Mouse (Mus musculus): ENCODE data around the gene Xlr4c.
"Not testable (repeated sequence)": the region's sequence is repeated elsewhere in the genome, so short reads cannot be mapped to it uniquely, and the experiment has no call there.

Xlr4c gene

DNA sequence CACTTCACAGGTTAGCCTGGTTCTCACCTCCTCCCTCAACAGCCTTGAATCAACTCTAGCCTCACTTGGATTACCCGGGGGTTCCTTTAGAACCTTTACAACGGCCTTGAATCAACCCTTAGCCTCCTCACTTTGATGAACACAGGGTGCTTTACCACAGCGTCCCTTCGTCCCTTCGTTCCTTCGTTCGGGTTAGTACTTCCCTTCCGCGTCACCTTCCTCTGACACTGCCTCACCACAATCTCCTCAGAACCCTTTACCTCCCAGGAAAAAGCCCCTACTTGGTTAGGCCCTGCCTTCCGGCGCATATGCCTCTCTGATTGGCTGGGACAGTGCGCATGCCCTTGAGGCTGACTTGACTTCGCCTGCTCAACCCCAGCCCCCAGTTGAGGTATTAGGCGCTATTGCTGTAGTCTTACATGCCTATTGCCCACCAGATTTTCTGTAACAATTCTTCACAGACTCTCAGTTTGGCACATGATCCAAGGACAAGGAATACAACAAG lies at the start of gene Xlr4c:
TSS of gene Xlr4c (minus strand) at position 310 of the 505 bp plus-strand sequence.
- not testable (repeated sequence) for DNase-seq

DNA sequence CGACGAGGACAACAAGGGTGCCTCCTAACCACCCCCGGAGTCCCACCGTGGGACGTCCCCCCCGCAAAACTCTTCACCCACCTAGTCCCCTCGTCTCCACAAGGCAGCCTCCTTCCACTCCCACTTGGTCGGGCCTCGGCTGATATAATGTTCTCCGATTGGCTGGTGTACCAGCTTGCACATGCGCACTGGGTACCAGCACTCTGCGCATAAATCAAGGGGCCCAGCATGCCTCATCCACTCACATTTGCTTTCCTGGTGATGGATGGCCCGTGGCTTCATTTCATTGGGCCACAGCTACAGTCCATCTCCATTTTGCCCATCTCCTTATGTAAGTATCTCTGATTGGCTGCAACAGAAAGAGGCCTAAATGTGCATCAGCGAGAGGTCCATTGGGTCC lies 22.3 kb upstream of the Xlr4c start, which contains the start of gene Xlr3c:
TSS of gene Xlr3c (minus strand) at position 121 of the 400 bp plus-strand sequence.
- DNase-seq = not testable (repeated sequence)

DNA sequence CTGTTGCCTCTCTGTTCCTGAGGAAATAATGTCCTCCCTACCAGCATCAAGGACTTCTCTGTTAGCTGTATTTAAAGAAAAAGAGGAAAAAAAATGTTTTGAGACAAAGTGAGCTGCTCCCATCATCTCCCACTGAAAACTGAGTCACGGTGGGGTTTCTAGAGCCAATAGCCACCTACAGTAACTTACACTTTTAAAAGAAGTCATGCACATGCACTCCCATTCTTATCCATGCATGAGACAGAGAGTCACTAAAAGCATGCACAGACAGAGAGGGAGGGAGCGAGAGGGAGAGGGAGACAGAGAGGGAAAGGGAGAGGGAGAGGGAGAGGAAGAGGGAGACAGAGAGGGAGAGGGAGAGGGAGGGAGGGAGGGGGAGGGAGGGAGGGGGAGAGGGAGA lies 19.5 kb upstream of the Xlr4c start:
- not testable (repeated sequence) for DNase-seq

DNA sequence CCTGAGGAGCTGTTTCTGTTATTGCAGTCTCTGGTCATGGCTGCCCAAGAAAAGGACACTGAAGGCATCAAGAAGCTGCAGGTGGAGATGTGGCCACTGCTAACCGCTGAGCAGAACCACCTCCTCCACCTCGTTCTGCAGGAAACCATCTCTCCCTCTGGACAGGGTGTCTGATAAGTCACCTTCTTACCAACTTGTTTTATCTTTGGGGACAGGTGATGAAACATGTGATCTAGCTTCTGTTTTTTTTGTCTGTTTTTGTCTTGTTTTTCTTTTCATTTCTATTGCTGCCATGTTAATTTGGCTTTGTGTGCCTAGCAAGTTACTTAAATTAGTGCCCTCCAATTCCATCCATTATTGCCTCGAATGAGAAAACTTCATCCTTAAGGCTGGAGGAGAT lies 13.6 kb downstream of the Xlr4c start:
- DNase-seq = no peak

DNA sequence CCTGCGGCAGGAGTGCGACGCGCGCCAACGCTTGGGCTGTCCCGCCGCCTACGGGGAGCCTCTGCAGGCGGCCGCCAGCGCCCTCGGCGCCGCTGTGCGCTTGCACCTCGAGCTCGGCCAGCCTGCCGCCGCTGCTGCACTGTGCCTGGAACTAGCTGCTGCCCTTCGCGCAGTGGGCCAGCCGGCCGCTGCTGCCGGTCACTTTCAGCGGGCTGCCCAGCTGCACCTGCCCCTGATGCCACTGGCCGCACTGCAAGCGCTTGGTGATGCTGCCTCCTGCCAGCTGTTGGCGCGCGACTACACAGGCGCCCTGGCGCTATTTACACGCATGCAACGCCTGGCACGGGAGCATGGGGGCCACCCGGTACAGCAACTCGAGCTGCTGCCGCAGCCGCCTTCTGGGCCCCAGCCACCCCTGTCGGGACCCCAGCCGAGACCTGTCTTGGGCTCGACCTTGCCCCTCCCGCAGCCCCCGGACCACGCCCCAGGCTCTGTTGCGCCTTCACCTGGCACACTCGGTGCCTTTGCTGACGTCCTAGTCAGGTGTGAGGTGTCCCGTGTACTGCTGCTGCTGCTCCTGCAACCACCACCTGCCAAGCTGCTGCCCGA lies 14.2 kb downstream of the Xlr4c start:
- DNase-seq = peak; percentile 67

DNA sequence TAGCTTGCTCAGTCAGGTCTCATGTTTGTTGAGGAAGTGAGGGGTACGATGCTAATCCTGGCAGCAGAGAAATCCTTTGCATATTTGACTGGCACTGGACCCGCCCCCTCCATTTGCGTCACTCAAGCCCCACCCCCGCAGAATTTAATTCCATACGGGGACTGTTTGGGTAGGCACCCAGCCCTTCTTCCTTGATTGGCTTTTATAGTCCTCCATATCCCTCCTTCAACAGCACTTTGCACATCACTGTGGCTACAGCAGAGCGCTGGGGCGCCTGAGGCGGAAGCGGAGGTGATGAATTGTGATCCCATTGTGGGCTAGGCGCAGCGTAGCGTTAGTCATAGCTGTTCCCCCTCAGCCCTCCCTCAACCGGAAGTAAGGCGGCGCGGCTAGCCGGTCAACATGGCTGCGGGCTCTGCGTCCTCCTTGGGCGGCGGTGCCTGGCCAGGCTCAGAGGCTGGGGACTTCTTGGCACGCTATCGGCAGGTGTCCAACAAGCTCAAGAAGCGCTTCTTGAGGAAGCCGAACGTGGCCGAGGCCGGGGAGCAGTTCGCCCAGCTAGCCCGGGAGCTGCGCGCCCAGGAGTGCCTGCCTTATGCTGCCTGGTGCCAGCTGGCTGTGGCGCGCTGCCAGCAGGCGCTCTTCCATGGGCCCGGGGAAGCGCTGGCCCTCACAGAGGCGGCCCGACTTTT lies 14.9 kb downstream of the Xlr4c start, which contains the start of gene F8a:
TSS of gene F8a (plus strand) at position 378 of the 692 bp plus-strand sequence.
- DNase-seq = peak; percentile 81

DNA sequence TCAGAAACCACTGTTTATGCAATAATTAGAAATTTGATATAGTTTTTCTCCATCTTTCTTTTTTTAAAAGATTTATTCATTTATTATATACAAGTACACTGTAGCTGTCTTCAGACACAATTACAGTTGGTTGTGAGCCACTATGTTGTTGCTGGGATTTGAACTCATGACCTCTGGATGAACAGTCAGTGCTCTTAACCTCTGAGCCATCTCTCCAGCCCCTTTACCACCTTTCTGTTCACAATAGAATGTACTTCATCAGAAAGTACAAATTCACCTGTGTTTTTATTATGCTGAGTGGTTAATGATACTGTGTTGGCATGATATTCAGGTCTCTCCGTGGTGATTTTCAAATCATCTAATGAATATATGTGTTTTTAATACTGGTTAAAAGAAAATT lies 17.6 kb downstream of the Xlr4c start:
- DNase-seq = no peak

DNA sequence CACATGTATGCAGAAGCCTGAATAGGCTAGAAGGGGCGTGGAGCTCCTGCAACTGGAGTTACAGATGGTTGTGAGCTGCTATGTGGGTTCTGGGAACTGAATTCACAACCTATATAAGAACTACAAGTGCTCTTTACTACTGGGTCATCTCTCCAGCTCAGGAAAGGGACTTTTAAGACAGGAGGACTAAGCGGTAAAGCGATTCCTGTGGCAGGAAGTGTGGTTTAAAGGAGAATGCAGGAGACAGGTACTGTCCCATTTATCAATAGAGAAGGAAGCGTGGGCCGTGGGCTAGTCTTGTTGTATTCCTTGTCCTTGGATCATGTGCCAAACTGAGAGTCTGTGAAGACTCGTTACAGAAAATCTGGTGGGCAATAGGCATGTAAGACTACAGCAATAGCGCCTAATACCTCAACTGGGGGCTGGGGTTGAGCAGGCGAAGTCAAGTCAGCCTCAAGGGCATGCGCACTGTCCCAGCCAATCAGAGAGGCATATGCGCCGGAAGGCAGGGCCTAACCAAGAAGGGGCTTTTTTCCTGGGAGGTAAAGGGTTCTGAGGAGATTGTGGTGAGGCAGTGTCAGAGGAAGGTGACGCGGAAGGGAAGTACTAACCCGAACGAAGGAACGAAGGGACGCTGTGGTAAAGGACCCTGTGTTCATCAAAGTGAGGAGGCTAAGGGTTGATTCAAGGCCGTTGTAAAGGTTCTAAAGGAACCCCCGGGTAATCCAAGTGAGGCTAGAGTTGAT lies 28.9 kb downstream of the Xlr4c start, which contains the start of gene Xlr4b:
TSS of gene Xlr4b (plus strand) at position 515 of the 746 bp plus-strand sequence.
- DNase-seq = not testable (repeated sequence)

DNA sequence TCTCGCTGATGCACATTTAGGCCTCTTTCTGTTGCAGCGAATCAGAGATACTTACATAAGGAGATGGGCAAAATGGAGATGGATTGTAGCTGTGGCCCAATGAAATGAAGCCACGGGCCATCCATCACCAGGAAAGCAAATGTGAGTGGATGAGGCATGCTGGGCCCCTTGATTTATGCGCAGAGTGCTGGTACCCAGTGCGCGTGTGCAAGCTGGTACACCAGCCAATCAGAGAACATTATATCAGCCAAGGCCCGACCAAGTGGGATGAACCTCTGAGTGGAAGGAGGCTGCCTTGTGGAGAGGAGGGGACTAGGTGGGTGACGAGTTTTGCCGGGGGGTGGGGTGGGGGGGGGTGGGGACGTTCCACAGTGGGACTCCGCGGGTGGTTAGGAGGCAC lies 51.0 kb downstream of the Xlr4c start, which contains the start of gene Xlr3b:
TSS of gene Xlr3b (plus strand) at position 274 of the 400 bp plus-strand sequence.
- peak; percentile 1 for DNase-seq

Measured in cerebellum, adult 9-10 months (tissue).